Mouse (Mus musculus) yolk sac, embryonic 10.5 days (tissue): ENCODE measurements around the gene Dydc2.

Source experiments
- DNase-seq: peaks from one replicate; pipeline ENCODE4 v3.0.0-alpha.2; 2017; ENCODE audit warnings: low spot score

The Dydc2 gene

GRCm38 (mm10) chr14:40999904-41000645 lies 68.9 kb downstream of the Dydc2 start:
- no peak for DNase-seq
